Comparison of ENCODE assay signal across 8 mouse cellular contexts in the genomic region with DNA sequence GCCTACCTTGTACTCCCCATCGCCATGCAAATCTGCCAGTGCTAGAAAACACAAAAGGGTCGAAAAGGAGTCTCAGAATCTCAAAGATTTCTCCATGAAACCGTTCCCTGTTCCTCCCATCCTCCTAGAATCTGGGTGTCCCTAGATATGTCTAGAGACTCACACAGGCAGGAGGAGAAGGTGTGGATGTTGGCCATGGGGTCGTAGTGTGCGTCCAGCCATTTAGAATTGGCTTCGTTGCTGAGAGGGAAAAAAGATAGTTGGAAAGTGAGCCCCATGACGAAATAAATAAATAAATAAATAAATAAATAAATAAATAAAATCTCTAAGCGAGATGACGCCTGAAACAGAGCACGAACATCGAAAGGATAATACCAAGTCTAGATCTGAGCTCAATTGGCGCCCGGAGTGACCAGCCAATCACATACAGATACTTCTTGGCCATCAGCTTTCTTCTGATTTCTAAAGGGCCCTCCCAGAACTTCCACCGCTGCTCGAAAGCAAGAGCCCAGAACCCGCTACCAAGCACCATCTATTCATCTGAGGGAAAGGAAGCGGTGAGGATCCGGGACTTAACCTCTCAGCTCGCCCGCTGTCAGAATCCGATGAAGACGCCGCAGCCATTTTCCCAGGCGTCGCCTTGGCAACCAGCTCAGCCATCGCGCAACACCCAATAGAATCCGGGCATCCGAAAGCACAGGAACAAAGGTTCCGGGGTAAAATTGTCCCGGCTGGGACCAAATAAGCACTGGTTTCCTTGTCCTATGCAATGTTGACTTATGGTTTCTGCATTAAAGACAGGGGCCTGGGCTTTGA. TPM values are rescaled to one million over a fixed set of nuclear protein-coding genes. Genes with fewer than 3 reads are reported as not detected.
A peak's percentile ranks its signal among the peaks of the same experiment; 100 is the strongest.
DNase-seq lines count a peak whose midpoint lies in the region; ATAC-seq lines count a peak whose summit lies in the region.

Bbs1 (minus strand) TSS at position 650 of the 816 bp plus-strand sequence.

- peak; percentile 65 for ATAC-seq in intestine, embryonic 16.5 days

- no peaks in the 10 kb centered on the region for H3K4me1 ChIP-seq in intestine, embryonic 16.5 days (ENCODE audit: control insufficient read depth, insufficient read depth, low read length)
- H3K4me1 ChIP-seq in midbrain, embryonic 10.5 days = peaks cover 11% of the 10 kb centered on the region

- peak within 1 kb of the TSS; percentile 67 for H3K9ac ChIP-seq in intestine, embryonic 16.5 days (ENCODE audit: low read depth, low read length)

- H3K9me3 ChIP-seq in intestine, embryonic 16.5 days (ENCODE audit: control insufficient read depth, low read length) = no peaks in the 10 kb centered on the region
- no peaks in the 10 kb centered on the region for H3K9me3 ChIP-seq in midbrain, embryonic 10.5 days (replicated peaks)

- H3K4me2 ChIP-seq in intestine, embryonic 16.5 days (ENCODE audit: low read depth, low read length) = peak within 1 kb of the TSS; percentile 71

- no peak within 1 kb of the TSS; the same call in 1 of the 2 replicates for H3K27ac ChIP-seq in intestine, embryonic 16.5 days (ENCODE audit: low read length)
- peak within 1 kb of the TSS; percentile 86 for H3K27ac ChIP-seq in midbrain, embryonic 10.5 days (replicated peaks)

- peak; percentile 88 for DNase-seq in adrenal gland, postnatal 10 days
- peak; percentile 86 for DNase-seq in embryo, embryonic 9.5 days (ENCODE audit: extremely low spot score)
- peak; percentile 57 to 81 for DNase-seq in gastrocnemius, postnatal 4 days (ENCODE audit: low spot score in 2 of 2)
- DNase-seq in left cerebral cortex, postnatal 36 days (ENCODE audit: low spot score in 2 of 2) = peak; percentile 81 to 82
- DNase-seq in midbrain, embryonic 10.5 days (ENCODE audit: low spot score) = peak; percentile 86
- DNase-seq in right cerebral cortex, postnatal 36 days (ENCODE audit: low spot score in 2 of 2) = peak; percentile 59 to 63
- peak; percentile 68 to 86 for DNase-seq in urinary bladder, postnatal 4 days (ENCODE audit: low spot score in 2 of 2)

- H3K27me3 ChIP-seq in intestine, embryonic 16.5 days (replicated peaks; ENCODE audit: control insufficient read depth, insufficient read depth, low read length) = no peaks in the 10 kb centered on the region
- no peaks in the 10 kb centered on the region for H3K27me3 ChIP-seq in midbrain, embryonic 10.5 days (ENCODE audit: low read depth, poor library complexity, severe bottlenecking)

- 9% methylated on average over 31 of the region's 31 CpGs for WGBS in intestine, embryonic 16.5 days
- 9% methylated on average over 31 of the region's 31 CpGs for WGBS in midbrain, embryonic 10.5 days

- H3K4me3 ChIP-seq in intestine, embryonic 16.5 days (ENCODE audit: low read length) = peak within 1 kb of the TSS; percentile 67
- H3K4me3 ChIP-seq in midbrain, embryonic 10.5 days = peak within 1 kb of the TSS; percentile 74

- intact Hi-C loops in left cerebral cortex, postnatal 36 days (cut with DNase I) = loop anchor here (5.0 kb wide), 2 partner anchors 149 to 279 kb away; partner anchors contain the start of genes Rbm4b and Rce1

- peaks cover 27% of the 10 kb centered on the region for H3K36me3 ChIP-seq in intestine, embryonic 16.5 days (ENCODE audit: control insufficient read depth, insufficient read depth, low read length)
- peaks cover 63% of the 10 kb centered on the region for H3K36me3 ChIP-seq in midbrain, embryonic 10.5 days

RNA-seq across cellular contexts. Expression of gene Bbs1, which starts in this region (rescaled TPM):
- 10 to 100 TPM in 1 of 2 experiments, 1 to 10 TPM in 1; 7.4 to 10.3 TPM for total RNA-seq in adrenal gland, postnatal 10 days (2021)
- total RNA-seq in gastrocnemius, postnatal 4 days (2021) = 1 to 10 TPM; 3.3 to 4.2 TPM
- 2.4 and 2.8 TPM in 2 replicates for polyA plus RNA-seq in intestine, embryonic 16.5 days (2015; fragmentation: Nextera tagmentation; extraction: Ambion mirVana)
- total RNA-seq in left cerebral cortex, postnatal 36 days (2021) = 10 to 100 TPM; 42.1 to 47.8 TPM
- polyA plus RNA-seq in midbrain, embryonic 10.5 days (2016; fragmentation: Nextera tagmentation; extraction: Ambion mirVana) = 7.0 and 10.3 TPM in 2 replicates
